In the genomic region with DNA sequence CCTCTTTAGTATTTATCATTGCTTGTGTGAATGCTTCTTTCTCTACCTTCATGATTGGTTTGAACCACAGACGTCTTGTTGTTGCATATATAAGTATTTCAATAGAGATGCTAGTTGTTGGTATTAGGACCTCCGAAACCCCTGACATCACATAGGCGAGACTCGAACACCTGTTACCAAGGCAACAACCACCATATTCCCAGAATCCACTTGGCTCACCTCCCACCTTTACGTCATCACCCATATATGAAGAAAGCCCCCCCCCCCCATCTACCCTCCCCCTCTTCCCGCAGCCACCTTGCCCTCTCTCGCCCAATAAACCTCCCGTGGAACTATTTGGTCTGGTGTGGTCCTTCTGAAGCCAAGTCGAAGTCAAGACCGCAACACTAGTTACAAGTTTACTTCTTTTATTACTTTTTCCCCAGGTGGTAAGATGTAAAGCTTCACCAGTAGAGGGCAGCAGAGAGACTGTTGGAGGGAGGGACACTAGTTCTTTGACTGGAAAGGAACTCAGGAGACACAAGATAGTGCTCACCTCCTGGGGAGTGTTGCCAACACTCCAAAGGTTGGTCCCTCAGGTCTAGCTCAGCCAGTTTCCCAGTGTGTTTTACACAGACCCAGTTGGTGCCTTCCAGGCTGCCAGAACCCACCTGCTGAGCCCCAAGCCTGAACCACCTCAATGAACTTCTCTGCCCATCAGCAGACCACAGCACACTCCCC, we compare ENCODE assay signal across 8 mouse cellular contexts. TPM values are rescaled to one million over a fixed set of nuclear protein-coding genes. Genes with fewer than 3 reads are reported as not detected.
DNase-seq lines count a peak whose midpoint lies in the region; ATAC-seq and TF ChIP-seq lines count a peak whose summit lies in the region.

No protein-coding gene starts in this region.

- H3K4me1 ChIP-seq in forebrain, embryonic 13.5 days = no peaks in the 10 kb centered on the region
- no peaks in the 10 kb centered on the region for H3K4me1 ChIP-seq in forebrain, embryonic 15.5 days
- H3K4me1 ChIP-seq in bone marrow, adult 2 months (ENCODE audit: control insufficient read depth, insufficient read depth, low read length) = no peaks in the 10 kb centered on the region
- no peaks in the 10 kb centered on the region for H3K4me1 ChIP-seq in heart, postnatal 0 days (ENCODE audit: control insufficient read depth, insufficient read depth)
- 0 out of 2 replicates have a peak, but pooled peaks cover 3% of the 10 kb centered on the region for H3K4me1 ChIP-seq in limb, embryonic 14.5 days (ENCODE audit: control insufficient read depth, insufficient read depth, low read length)

- no peaks in the 10 kb centered on the region for H3K9me3 ChIP-seq in forebrain, embryonic 13.5 days (replicated peaks)
- no peaks in the 10 kb centered on the region for H3K9me3 ChIP-seq in forebrain, embryonic 15.5 days
- no peaks in the 10 kb centered on the region for H3K9me3 ChIP-seq in heart, postnatal 0 days (replicated peaks; ENCODE audit: control insufficient read depth, low read length)
- H3K9me3 ChIP-seq in limb, embryonic 14.5 days (ENCODE audit: control insufficient read depth, low read length) = no peaks in the 10 kb centered on the region

- 63% methylated on average over 10 of the region's 10 CpGs for WGBS in forebrain, embryonic 13.5 days
- WGBS in forebrain, embryonic 15.5 days = 68% methylated on average over 10 of the region's 10 CpGs
- WGBS in bone marrow, adult 2 months = 43% methylated on average over 10 of the region's 10 CpGs
- WGBS in heart, postnatal 0 days = 63% methylated on average over 10 of the region's 10 CpGs
- WGBS in limb, embryonic 14.5 days = 58% methylated on average over 10 of the region's 10 CpGs

- no peaks in the 10 kb centered on the region for H3K27me3 ChIP-seq in forebrain, embryonic 13.5 days
- H3K27me3 ChIP-seq in forebrain, embryonic 15.5 days = no peaks in the 10 kb centered on the region
- H3K27me3 ChIP-seq in heart, postnatal 0 days (ENCODE audit: control insufficient read depth, insufficient read depth, low read length) = no peaks in the 10 kb centered on the region
- no peaks in the 10 kb centered on the region for H3K27me3 ChIP-seq in limb, embryonic 14.5 days (ENCODE audit: control insufficient read depth, insufficient read depth, low read length)

- ATAC-seq in forebrain, embryonic 13.5 days = 0 out of 2 replicates have a peak, but pooled peaks have one; percentile 30
- no peak; the same call in 1 of the 2 replicates for ATAC-seq in forebrain, embryonic 15.5 days (replicated peaks)
- ATAC-seq in heart, postnatal 0 days (ENCODE audit: insufficient read depth, low read depth) = no peak
- 0 out of 2 replicates have a peak, but pooled peaks have one; percentile 30 for ATAC-seq in limb, embryonic 14.5 days (ENCODE audit: low FRiP score, low read depth)

- H3K27ac ChIP-seq in forebrain, embryonic 13.5 days = no peak overlapping the region
- H3K27ac ChIP-seq in forebrain, embryonic 15.5 days (replicated peaks) = no peak overlapping the region
- H3K27ac ChIP-seq in bone marrow, adult 2 months (ENCODE audit: control insufficient read depth, insufficient read depth, low read depth, low read length, poor library complexity) = no peak overlapping the region
- H3K27ac ChIP-seq in heart, postnatal 0 days (ENCODE audit: low read depth) = no peak overlapping the region
- H3K27ac ChIP-seq in limb, embryonic 14.5 days (replicated peaks; ENCODE audit: low read depth, low read length) = no peak overlapping the region

- no peak overlapping the region for H3K4me3 ChIP-seq in forebrain, embryonic 13.5 days
- no peak overlapping the region for H3K4me3 ChIP-seq in forebrain, embryonic 15.5 days
- no peak overlapping the region for H3K4me3 ChIP-seq in bone marrow, adult 2 months (replicated peaks; ENCODE audit: control insufficient read depth, low read depth, low read length)
- H3K4me3 ChIP-seq in heart, postnatal 0 days (ENCODE audit: low read depth, low read length) = no peak overlapping the region
- no peak overlapping the region for H3K4me3 ChIP-seq in limb, embryonic 14.5 days (replicated peaks; ENCODE audit: low read length)

- peak; percentile 84 for DNase-seq in 416B (ENCODE audit: low read depth)
- peak; percentile 60 for DNase-seq in heart, postnatal 0 days (ENCODE audit: low spot score)
- DNase-seq in limb, embryonic 14.5 days (ENCODE audit: low spot score) = peak; percentile 62
- DNase-seq in retina, embryonic 14.5 days (ENCODE audit: low spot score) = peak; percentile 81
- no peak for DNase-seq in right cerebral cortex, postnatal 36 days (ENCODE audit: low spot score in 2 of 2)

- no peak overlapping the region for H3K9ac ChIP-seq in forebrain, embryonic 13.5 days
- no peak overlapping the region for H3K9ac ChIP-seq in forebrain, embryonic 15.5 days (replicated peaks)
- no peak overlapping the region for H3K9ac ChIP-seq in heart, postnatal 0 days (replicated peaks; ENCODE audit: low read depth, low read length)
- no peak overlapping the region for H3K9ac ChIP-seq in limb, embryonic 14.5 days (ENCODE audit: low read depth, low read length, severe bottlenecking)

- TF ChIP-seq POLR2A in bone marrow, adult 2 months (IDR thresholded peaks at IDR 0.05; ENCODE audit: borderline replicate concordance, control insufficient read depth, low read depth, low read length) = no peak
- no peak for TF ChIP-seq POLR2A in limb, embryonic 14.5 days (IDR thresholded peaks at IDR 0.05; ENCODE audit: borderline replicate concordance, extremely low read depth, insufficient read depth, insufficient read length)

- no peaks in the 10 kb centered on the region for H3K36me3 ChIP-seq in forebrain, embryonic 13.5 days (ENCODE audit: poor library complexity, severe bottlenecking)
- no peaks in the 10 kb centered on the region for H3K36me3 ChIP-seq in forebrain, embryonic 15.5 days
- H3K36me3 ChIP-seq in heart, postnatal 0 days (replicated peaks; ENCODE audit: control insufficient read depth, insufficient read depth, low read length) = no peaks in the 10 kb centered on the region
- H3K36me3 ChIP-seq in limb, embryonic 14.5 days (ENCODE audit: control insufficient read depth, insufficient read depth, low read length) = no peaks in the 10 kb centered on the region

- TF ChIP-seq CTCF in bone marrow, adult 2 months (IDR thresholded peaks at IDR 0.05; ENCODE audit: control insufficient read depth, insufficient read depth, low read length) = peak; percentile 37
- peak; percentile 88 for TF ChIP-seq CTCF in heart, postnatal 0 days (IDR thresholded peaks at IDR 0.05; ENCODE audit: low read depth)

- no peak overlapping the region for H3K4me2 ChIP-seq in forebrain, embryonic 13.5 days
- H3K4me2 ChIP-seq in forebrain, embryonic 15.5 days (replicated peaks) = no peak overlapping the region
- H3K4me2 ChIP-seq in heart, postnatal 0 days (ENCODE audit: low read depth, low read length) = no peak overlapping the region
- H3K4me2 ChIP-seq in limb, embryonic 14.5 days (replicated peaks; ENCODE audit: low read depth, low read length, severe bottlenecking) = no peak overlapping the region

- no peak for TF ChIP-seq EP300 in heart, postnatal 0 days (IDR thresholded peaks at IDR 0.05; ENCODE audit: low read depth)

RNA-seq across cellular contexts. Expression of a gene that starts 19.3 kb away (rescaled TPM):
- polyA plus RNA-seq in forebrain, embryonic 13.5 days (2015; fragmentation: Nextera tagmentation; extraction: Ambion mirVana) = 6.3 and 7.4 TPM in 2 replicates
- polyA plus RNA-seq in forebrain, embryonic 15.5 days (2015; fragmentation: Nextera tagmentation; extraction: Ambion mirVana) = 9.3 and 9.7 TPM in 2 replicates
- 5.9 and 9.8 TPM in 2 replicates for polyA plus RNA-seq in bone marrow, adult 2 months (2011; ENCODE audit: insufficient read depth, insufficient read length, low replicate concordance, missing spikeins)
- total RNA-seq in heart, postnatal 0 days (2014; rRNA removed; ENCODE audit: low replicate concordance) = 28.9 and 38.3 TPM in 2 replicates
- polyA plus RNA-seq in heart, postnatal 0 days (2015; fragmentation: Nextera tagmentation; extraction: Ambion mirVana) = 26.6 and 28.1 TPM in 2 replicates
- 5.4 and 7.0 TPM in 2 replicates for polyA plus RNA-seq in limb, embryonic 14.5 days (2012; rRNA removed)
- polyA plus RNA-seq in limb, embryonic 14.5 days (2014; fragmentation: Nextera tagmentation; extraction: Ambion mirVana) = 8.6 and 8.8 TPM in 2 replicates

Comparison
In these comparisons a context has a peak if more than half of its experiments do, and no peak if none do; other contexts are left out.
1. ATAC-seq: peak in forebrain, embryonic 13.5 days (single experiment) and limb, embryonic 14.5 days (single experiment); none in forebrain, embryonic 15.5 days (single experiment) and heart, postnatal 0 days (single experiment).
2. DNase-seq: peak in 416B (single experiment), heart, postnatal 0 days (single experiment), limb, embryonic 14.5 days (single experiment) and retina, embryonic 14.5 days (single experiment); none in right cerebral cortex, postnatal 36 days (0 of 2).